In the genomic region with DNA sequence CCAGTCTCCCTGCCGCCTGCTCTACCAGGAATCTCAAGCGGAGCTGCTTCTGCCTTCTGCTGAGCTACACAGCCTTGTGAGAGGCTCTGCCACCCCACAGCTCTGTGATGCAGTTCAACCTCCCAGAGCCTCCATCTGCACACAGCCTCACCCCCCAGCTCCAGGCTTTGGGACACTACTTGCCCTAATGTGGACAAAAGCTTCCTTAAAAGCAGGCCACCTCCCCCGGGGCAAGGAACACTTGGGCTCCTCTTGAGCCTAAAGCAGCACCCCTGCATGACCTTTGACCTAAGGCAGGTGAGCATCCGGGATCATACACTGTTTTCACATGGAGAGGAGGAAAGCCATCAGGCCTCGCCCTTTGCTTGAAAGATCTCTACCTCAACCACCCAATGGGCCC, we compare ENCODE assay signal across 11 mouse cellular contexts.
"Had no signal": no experiment of that assay in that cellular context is flagged by ENCODE, and none has a peak within 500 bp of the region (broad histone marks: within the 10 kb centered on the region; RNA-seq: fewer than 3 reads in every experiment).

No protein-coding gene starts in this region.

- H3K9ac ChIP-seq: kidney, embryonic 15.5 days; limb, embryonic 15.5 days; liver, embryonic 12.5 days; lung, embryonic 14.5 days; stomach, embryonic 15.5 days had no signal

- H3K27ac ChIP-seq: kidney, embryonic 15.5 days; limb, embryonic 15.5 days; liver, embryonic 12.5 days; stomach, embryonic 15.5 days had no signal

- H3K4me1 ChIP-seq: limb, embryonic 15.5 days; liver, embryonic 12.5 days; stomach, embryonic 15.5 days had no signal

- DNase-seq: kidney, adult 2 months; kidney, postnatal 14 days; lung, embryonic 14.5 days; lung, postnatal 36 days; right cerebral cortex, postnatal 14 days; thymus, adult 2 months; thymus, postnatal 25 days had no signal

- ATAC-seq: liver, embryonic 12.5 days had no signal

- H3K4me3 ChIP-seq: kidney, embryonic 15.5 days; limb, embryonic 15.5 days; liver, embryonic 12.5 days; stomach, embryonic 15.5 days had no signal

- H3K36me3 ChIP-seq: kidney, embryonic 15.5 days; limb, embryonic 15.5 days; liver, embryonic 12.5 days; stomach, embryonic 15.5 days had no signal

- H3K4me2 ChIP-seq: kidney, embryonic 15.5 days; limb, embryonic 15.5 days; liver, embryonic 12.5 days; lung, embryonic 14.5 days; stomach, embryonic 15.5 days had no signal

- H3K27me3 ChIP-seq: kidney, embryonic 15.5 days; limb, embryonic 15.5 days; liver, embryonic 12.5 days; stomach, embryonic 15.5 days had no signal

- H3K9me3 ChIP-seq: kidney, embryonic 15.5 days; limb, embryonic 15.5 days; liver, embryonic 12.5 days; stomach, embryonic 15.5 days had no signal
